Mouse (Mus musculus): ENCODE results near the gene Gm6899. TPM values are rescaled to one million over a fixed set of nuclear protein-coding genes. Genes with fewer than 3 reads are reported as not detected.

Gene Gm6899
- not detected for polyA plus RNA-seq (2017; shearing (Covaris generic))

DNA sequence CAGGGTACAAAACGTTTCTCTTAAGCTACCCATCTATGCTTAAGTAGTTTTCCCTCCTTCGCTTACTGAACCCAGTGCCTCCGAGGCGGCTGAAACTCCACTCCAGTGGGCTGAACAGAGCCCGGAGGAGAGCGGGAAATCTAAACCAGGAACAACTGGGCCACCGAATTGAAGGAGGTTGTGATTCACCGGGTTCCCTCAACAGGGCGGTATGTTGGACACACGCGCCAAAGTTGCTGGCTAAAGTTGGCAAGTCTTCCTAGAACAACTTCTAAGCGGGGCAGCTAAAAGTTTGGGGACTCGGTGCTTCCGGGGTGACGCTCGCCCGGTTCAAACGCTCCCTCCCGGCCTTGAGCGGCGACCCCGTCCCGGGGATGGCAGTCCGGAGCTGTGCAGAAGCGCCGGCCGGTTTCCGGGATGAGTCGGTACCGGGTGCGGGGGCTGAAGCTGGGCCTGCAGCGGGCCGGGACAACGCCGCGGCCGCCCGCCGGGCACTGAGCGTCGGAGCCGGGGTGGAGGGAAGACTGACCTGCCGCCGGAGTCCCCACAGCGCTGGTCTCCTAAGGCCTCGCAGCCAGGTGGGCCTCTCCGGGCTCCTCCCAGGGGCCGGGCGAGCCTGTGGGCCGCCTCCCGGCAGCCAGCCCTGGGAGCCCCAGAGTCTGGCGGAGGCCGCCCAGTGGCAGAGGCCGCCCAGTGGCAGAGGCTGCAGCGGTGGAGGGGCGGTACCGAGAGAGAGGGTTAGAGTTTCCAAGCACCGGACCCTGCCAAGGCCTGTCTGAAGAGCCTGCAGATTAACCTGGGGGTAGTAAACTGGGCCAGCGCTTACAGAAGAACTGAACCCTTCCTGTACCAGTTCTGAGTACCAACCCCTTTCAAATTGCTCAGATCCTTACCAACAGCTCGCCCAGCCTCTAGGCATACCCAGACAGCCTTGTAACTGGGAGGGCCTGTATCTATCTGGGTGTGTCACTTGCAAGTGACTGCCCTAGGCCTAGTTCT lies at the start of gene Gm6899, which contains the start of gene Vrk2:
Gm6899 (plus strand) TSS at position 181 of the 999 bp plus-strand sequence.
Vrk2 (minus strand) TSS at position 939 of the 999 bp plus-strand sequence.

Other genes with a start within 250 kb of the Gm6899 start
- 26.2 TPM for gene Fancl, start 207.1 kb upstream of the Gm6899 start, polyA plus RNA-seq (2017; shearing (Covaris generic))
- 58.5 TPM for gene Vrk2, start 758 bp downstream of the Gm6899 start, polyA plus RNA-seq (2017; shearing (Covaris generic))

All from inflammation-experienced regulatory T-cells, adult 16 weeks (primary cell).